Mouse (Mus musculus) stomach, embryonic 14.5 days (tissue): Measurements from ENCODE around the gene Oaz1. TPM values are rescaled to one million over a fixed set of nuclear protein-coding genes. Genes with fewer than 3 reads are reported as not detected.
A peak's percentile ranks its signal among the peaks of the same experiment; 100 is the strongest.

Experiments used
- ATAC-seq: fragments of 200-750 bp; cut with Nextera tagmentation; 2 replicates; pipeline ENCODE4 v1.8.0; 2017; ENCODE audit warnings: low read depth, moderate TSS enrichment; ENCODE audit not compliant: insufficient number of reproducible peaks, insufficient read depth, low FRiP score
- H3K27ac ChIP-seq: fragments of 300-500 bp; sonication (generic); 2 replicates; pipeline ENCODE4 v1.5.1; 2014; ENCODE audit warnings: mild to moderate bottlenecking, low read length, moderate library complexity, mixed read lengths
- H3K27me3 ChIP-seq: fragments of 300-500 bp; sonication (generic); 2 replicates; pipeline ENCODE4 v1.6.1; 2014; ENCODE audit warnings: low read length, control low read depth, mixed read lengths; ENCODE audit not compliant: control insufficient read depth, insufficient read depth
- H3K36me3 ChIP-seq: fragments of 300-500 bp; sonication (generic); 2 replicates; pipeline ENCODE4 v1.6.1; 2014; ENCODE audit warnings: mild to moderate bottlenecking, control low read depth, low read length, moderate library complexity, mixed read lengths; ENCODE audit not compliant: control insufficient read depth, insufficient read depth
- H3K4me1 ChIP-seq: fragments of 300-500 bp; sonication (generic); 2 replicates; pipeline ENCODE4 v1.6.1; 2014; ENCODE audit warnings: low read length, control low read depth, mixed read lengths; ENCODE audit not compliant: control insufficient read depth, insufficient read depth
- H3K4me2 ChIP-seq: fragments of 300-500 bp; sonication (generic); replicated peaks from 2 replicates; pipeline ENCODE4 v1.6.1; 2014; ENCODE audit warnings: low read depth, low read length, control low read depth
- H3K4me3 ChIP-seq: fragments of 300-500 bp; sonication (generic); 2 replicates; pipeline ENCODE4 v1.5.1; 2014; ENCODE audit warnings: low read depth, low read length, control low read depth
- H3K9ac ChIP-seq: fragments of 300-500 bp; sonication (generic); replicated peaks from 2 replicates; pipeline ENCODE4 v1.6.1; 2014; ENCODE audit warnings: low read depth, mild to moderate bottlenecking, control low read depth, low read length, moderate library complexity, mixed read lengths
- H3K9me3 ChIP-seq: fragments of 300-500 bp; sonication (generic); 2 replicates; pipeline ENCODE4 v1.6.1; 2016; ENCODE audit warnings: low read depth, low read length, control low read depth; ENCODE audit not compliant: control insufficient read depth
- WGBS: fragments of 180-500 bp; shearing (Covaris S2); extraction: QIAGEN DNeasy Blood & Tissue Kit; methylation state at CpG from one replicate; pipeline ENCODE4 v1.1.7; 2014; 5-methylcytosine and 5-hydroxymethylcytosine counted together
- polyA plus RNA-seq: library from polyadenylated mRNA; unstranded; fragments of >200 nt; fragmentation: Nextera tagmentation; extraction: Ambion mirVana; gene quantifications from 2 replicates; pipeline ENCODE4 v1.2.1, GENCODE M21; 2014

Gene Oaz1
- polyA plus RNA-seq, 1 experiment from 2014 or later, result 1,898 TPM

DNA sequence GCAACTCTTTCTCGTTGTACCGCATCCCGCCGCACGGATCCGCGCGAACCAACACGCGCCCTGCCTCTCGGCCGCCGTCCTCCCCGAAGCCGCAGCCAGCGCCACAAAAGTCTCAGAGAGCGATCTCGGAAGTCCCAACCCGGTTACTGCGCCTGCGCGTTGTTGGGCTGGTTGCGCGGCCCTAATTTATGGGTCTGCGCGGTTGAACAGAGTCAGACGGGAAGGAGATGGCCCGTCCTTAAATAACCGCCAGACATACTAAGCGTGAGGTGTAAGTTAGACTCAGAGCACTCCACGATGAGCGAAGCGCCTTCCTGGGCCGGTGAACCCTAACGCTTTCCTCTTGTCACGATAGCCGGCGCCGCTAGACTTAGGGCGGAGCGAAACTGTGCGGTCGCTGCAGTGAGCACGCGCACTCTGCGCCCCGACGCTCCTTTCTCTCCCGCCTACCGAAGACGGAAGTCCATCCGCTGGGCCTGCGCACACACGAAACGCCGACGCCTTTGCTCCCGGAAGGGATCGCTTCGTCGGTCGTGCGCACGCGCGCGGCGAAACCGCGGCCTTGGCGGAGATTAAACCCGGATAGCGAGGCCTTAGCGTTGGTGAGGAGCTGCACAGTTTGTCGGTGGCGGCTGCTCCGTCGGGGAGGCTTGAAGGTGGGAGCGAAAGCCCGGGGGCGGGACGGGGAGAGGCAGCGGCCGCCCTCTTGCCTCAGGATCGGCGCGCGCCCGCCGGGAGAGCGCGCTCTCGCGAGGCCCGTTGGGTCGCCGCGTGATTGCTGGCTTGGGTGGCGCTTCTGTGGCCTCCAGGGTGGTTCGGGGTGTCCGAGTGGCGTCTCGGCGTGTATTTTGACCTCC, 28.1 kb upstream of the Oaz1 start, which contains the start of the genes Sf3a2 and Plekhj1:
Gene Sf3a2 (plus strand): TSS at position 49 of the 857 bp plus-strand sequence.
Gene Plekhj1 (minus strand): TSS at position 477 of the 857 bp plus-strand sequence.
- peak within 1 kb of the TSS; percentile 94 for H3K4me3 ChIP-seq
- H3K9me3 ChIP-seq, result no peaks in the 10 kb centered on the region
- peak within 1 kb of the TSS; percentile 96 for H3K27ac ChIP-seq
- under 1% methylated on average over 104 of the region's 104 CpGs for WGBS
- peak; percentile 89 for ATAC-seq
- H3K4me2 ChIP-seq, result peak within 1 kb of the TSS; percentile 88
- H3K4me1 ChIP-seq, result peaks cover 21% of the 10 kb centered on the region
- no peaks in the 10 kb centered on the region for H3K27me3 ChIP-seq
- H3K9ac ChIP-seq, result peak within 1 kb of the TSS; percentile 98
- H3K36me3 ChIP-seq, result peaks cover 51% of the 10 kb centered on the region

DNA sequence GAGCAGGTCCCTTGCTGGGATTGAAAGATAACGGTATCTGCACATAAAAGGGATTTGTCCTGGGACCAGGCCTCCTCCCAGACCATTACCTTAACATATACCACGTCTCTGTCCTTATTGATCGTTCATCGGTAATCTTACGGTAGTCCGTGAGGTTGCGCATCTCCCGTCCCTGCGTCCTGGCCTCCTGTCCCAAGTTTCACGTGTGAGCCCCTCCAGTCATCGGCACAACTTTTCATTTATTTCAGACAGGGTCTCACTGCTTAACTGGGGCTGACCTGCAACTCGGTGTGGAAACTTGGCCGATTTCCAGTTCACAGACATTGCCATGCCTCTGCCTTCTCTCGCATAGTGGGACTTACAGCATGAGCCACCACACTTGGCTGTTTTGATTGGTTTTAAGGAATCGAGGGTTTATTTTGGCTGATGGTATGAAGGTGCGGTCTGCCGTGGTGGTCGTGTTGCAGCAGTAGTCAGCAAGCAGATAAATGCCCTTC, 27.3 kb upstream of the Oaz1 start:
- Histone ChIP-seq H3K9ac (peak overlapping the region; percentile 98), H3K36me3 (peaks cover 51% of the 10 kb centered on the region), H3K4me3 (peak overlapping the region; percentile 94), H3K9me3 (no peaks in the 10 kb centered on the region), H3K27me3 (no peaks in the 10 kb centered on the region), H3K4me2 (peak overlapping the region; percentile 88), H3K4me1 (peaks cover 21% of the 10 kb centered on the region), H3K27ac (peak overlapping the region; percentile 96)
- no peak for ATAC-seq
- 1% methylated on average over 18 of the region's 18 CpGs for WGBS

DNA sequence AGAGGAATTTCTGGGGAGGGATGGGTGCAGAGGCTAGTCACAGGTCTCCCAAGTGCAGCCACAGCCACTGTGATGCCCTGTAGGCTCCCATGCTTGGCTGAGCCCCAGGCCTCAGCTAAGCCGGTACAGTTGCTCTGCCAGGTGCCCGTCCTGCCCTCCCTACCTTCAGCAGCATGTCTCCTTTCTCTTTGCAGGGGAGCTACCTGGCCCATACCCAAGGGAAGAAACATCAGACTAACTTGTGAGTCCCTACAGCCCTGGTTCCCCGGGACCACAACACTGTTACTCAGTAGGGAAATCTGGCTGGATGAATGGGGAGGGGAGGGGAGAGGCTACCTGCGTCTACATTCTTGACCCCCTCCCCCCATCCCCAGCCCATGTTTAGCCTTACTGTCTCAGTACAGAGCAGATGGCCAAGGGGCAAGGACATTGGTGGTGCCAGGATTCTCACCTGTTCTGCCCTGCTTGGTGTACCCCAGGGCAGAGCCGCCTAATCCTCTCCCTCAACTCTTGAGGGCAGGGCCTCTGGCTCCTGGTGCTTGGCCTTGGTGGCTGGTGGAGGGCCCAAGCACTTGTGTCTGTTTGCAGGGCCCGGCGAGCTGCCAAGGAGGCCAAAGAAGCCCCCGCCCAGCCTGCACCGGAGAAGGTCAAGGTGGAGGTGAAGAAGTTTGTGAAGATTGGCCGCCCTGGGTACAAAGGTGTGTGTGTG, 24.1 kb upstream of the Oaz1 start:
- no peak for ATAC-seq
- WGBS, result 89% methylated on average over 10 of the region's 10 CpGs
- H3K9me3 ChIP-seq, result no peaks in the 10 kb centered on the region
- no peak overlapping the region for H3K4me2 ChIP-seq
- H3K4me3 ChIP-seq, result no peak overlapping the region
- peaks cover 22% of the 10 kb centered on the region for H3K4me1 ChIP-seq
- H3K9ac ChIP-seq, result no peak overlapping the region
- no peaks in the 10 kb centered on the region for H3K27me3 ChIP-seq
- peaks cover 36% of the 10 kb centered on the region for H3K36me3 ChIP-seq
- no peak overlapping the region for H3K27ac ChIP-seq

DNA sequence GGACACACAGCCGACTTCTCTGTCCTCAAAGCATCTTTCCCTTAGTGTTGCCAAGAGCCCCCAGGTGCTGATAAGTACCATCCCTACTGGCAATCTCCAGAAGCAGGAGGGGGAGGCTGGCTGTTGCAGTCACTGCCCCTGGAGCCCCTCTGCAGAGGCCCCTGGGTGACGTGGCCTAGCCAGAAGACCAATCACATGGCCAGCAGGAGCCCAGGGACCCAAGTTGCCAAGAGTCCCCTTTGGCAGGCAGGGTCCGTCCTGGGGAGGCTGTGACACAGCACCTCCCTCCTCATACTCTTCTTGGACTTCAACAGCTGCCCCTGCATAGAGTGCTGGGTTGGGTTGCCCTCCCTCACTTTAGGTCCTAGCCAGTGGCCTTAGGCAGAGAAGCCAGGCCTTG, 23.5 kb upstream of the Oaz1 start:
- Histone ChIP-seq H3K9ac (no peak overlapping the region), H3K27me3 (no peaks in the 10 kb centered on the region), H3K36me3 (peaks cover 36% of the 10 kb centered on the region), H3K4me3 (no peak overlapping the region), H3K4me2 (no peak overlapping the region), H3K4me1 (peaks cover 25% of the 10 kb centered on the region; the same call in 1 of the 2 replicates), H3K9me3 (no peaks in the 10 kb centered on the region), H3K27ac (no peak overlapping the region)
- WGBS, result 84% methylated on average over 3 of the region's 3 CpGs
- ATAC-seq, result no peak

DNA sequence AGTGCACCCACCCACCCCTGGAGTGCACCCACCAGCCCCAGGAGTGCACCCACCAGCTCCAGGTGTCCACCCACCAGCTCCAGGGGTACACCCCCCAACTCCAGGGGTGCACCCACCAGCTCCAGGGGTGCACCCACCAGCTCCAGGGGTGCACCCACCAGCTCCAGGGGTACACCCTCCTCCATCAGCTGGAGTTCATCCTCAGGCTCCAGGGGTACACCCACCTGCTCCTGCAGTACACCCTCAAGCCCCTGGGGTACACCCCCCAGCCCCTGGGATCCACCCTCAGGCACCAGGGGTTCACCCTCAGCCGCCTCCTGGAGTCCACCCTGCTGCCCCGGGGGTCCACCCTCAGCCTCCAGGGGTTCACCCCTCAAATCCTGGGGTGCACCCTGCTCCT, 22.1 kb upstream of the Oaz1 start:
- Histone ChIP-seq H3K27ac (no peak overlapping the region), H3K9me3 (no peaks in the 10 kb centered on the region), H3K4me2 (no peak overlapping the region), H3K27me3 (no peaks in the 10 kb centered on the region), H3K4me1 (peaks cover 36% of the 10 kb centered on the region), H3K9ac (no peak overlapping the region), H3K4me3 (no peak overlapping the region), H3K36me3 (peaks cover 36% of the 10 kb centered on the region)
- no peak for ATAC-seq
- 93% methylated on average over 2 of the region's 2 CpGs for WGBS

DNA sequence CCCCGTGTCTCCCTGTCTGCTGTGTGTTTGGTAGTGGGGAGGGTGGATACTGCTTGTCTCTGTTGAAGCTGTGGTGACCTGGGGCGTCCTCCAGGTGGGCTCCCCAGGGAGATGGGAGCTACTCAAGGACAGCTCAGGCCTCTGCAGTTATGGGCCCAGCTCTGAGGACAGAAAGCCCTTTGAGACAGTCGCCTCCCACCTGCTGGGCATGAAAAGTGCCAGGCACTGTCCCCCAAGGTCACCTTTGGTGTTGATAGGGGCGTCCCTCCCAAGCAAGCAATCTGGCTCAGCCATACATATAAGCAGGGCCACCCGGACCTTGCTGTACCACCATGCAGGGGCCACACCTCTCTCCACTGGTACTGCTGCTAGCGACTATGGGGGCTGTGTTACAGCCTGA, 21.5 kb upstream of the Oaz1 start, which contains the start of gene Amh:
Gene Amh (plus strand): TSS at position 328 of the 400 bp plus-strand sequence.
- Histone ChIP-seq H3K9ac (no peak within 1 kb of the TSS), H3K9me3 (no peaks in the 10 kb centered on the region), H3K27me3 (no peaks in the 10 kb centered on the region), H3K4me3 (no peak within 1 kb of the TSS), H3K4me1 (peaks cover 31% of the 10 kb centered on the region), H3K4me2 (no peak within 1 kb of the TSS), H3K36me3 (peaks cover 36% of the 10 kb centered on the region), H3K27ac (no peak within 1 kb of the TSS)
- WGBS, result 67% methylated on average over 6 of the region's 6 CpGs
- no peak for ATAC-seq

DNA sequence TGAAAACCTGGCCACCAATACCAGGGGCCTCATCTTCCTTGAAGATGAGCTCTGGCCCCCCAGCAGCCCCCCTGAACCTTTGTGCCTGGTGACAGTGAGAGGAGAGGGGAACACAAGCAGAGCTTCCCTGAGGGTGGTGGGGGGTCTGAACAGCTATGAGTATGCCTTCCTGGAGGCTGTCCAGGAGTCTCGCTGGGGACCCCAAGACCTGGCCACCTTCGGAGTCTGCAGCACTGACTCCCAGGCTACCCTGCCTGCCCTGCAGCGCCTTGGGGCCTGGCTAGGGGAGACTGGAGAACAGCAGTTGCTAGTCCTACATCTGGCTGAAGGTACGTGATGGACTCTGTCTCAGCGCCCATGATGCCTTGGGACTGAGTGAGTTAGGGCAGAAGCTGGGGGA, 21.1 kb upstream of the Oaz1 start:
- Histone ChIP-seq H3K27me3 (no peaks in the 10 kb centered on the region), H3K9me3 (no peaks in the 10 kb centered on the region), H3K4me1 (peaks cover 29% of the 10 kb centered on the region), H3K27ac (no peak overlapping the region), H3K4me2 (no peak overlapping the region), H3K36me3 (peaks cover 36% of the 10 kb centered on the region), H3K9ac (no peak overlapping the region), H3K4me3 (no peak overlapping the region)
- no peak for ATAC-seq
- 66% methylated on average over 5 of the region's 5 CpGs for WGBS

DNA sequence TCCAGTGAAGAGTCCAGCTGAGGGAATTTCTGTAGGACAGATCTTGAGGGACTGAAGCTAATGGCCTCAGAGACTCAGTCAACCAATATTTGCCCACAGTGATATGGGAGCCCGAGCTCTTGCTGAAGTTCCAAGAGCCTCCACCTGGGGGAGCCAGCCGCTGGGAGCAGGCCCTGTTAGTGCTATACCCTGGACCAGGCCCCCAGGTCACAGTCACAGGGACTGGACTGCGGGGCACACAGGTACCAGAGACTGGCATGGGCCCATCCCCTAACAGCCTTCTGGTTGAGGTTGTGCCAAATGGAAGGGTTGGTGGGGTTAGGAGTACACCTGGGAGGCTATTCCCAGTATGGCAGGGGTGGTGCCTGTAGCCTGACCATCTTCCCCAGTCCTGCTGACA, 20.5 kb upstream of the Oaz1 start:
- WGBS, result 12% methylated on average over 3 of the region's 3 CpGs
- H3K4me1 ChIP-seq, result peaks cover 29% of the 10 kb centered on the region
- ATAC-seq, result no peak
- no peaks in the 10 kb centered on the region for H3K27me3 ChIP-seq
- no peak overlapping the region for H3K9ac ChIP-seq
- H3K9me3 ChIP-seq, result no peaks in the 10 kb centered on the region
- H3K36me3 ChIP-seq, result peaks cover 36% of the 10 kb centered on the region
- H3K4me3 ChIP-seq, result no peak overlapping the region
- H3K4me2 ChIP-seq, result no peak overlapping the region
- no peak overlapping the region for H3K27ac ChIP-seq
